Mouse (Mus musculus): ENCODE data around the gene St6galnac6.
A peak's percentile ranks its signal among the peaks of the same experiment; 100 is the strongest.

GRCm38 (mm10) chr2:32610610-32611229 is 11.2 kb downstream of the St6galnac6 start:
- peak; percentile 33; the same call in 1 of the 2 replicates for TF ChIP-seq CTCF (conservative IDR thresholded peaks at IDR 0.05; ENCODE audit: insufficient read depth, insufficient read length, low read depth, low read length)
- no peak for TF ChIP-seq POLR2A (IDR thresholded peaks at IDR 0.05; ENCODE audit: low read depth, low read length)

All from kidney, adult 2 months (tissue).